Mouse (Mus musculus): Measurements from ENCODE around the gene Nr1h3. TPM values are rescaled to one million over a fixed set of nuclear protein-coding genes. Genes with fewer than 3 reads are reported as not detected.

Gene Nr1h3
- total and polyA plus RNA-seq, 2 experiments from 2014 or later = 1.5 to 1.6 TPM

- Histone ChIP-seq H3K9me3 (ENCODE audit: low read length) (no peaks in the 10 kb centered on the region), H3K4me1 (ENCODE audit: insufficient read depth) (no peaks in the 10 kb centered on the region), H3K27me3 (ENCODE audit: insufficient read depth, low read length) (no peaks in the 10 kb centered on the region), H3K9ac (no peak overlapping the region), H3K4me2 (ENCODE audit: low read depth) (no peak overlapping the region), H3K27ac (ENCODE audit: low read depth, low read length) (no peak overlapping the region), H3K4me3 (ENCODE audit: low read depth, low read length) (no peak overlapping the region), H3K36me3 (ENCODE audit: insufficient read depth) (peaks cover 86% of the 10 kb centered on the region)
- TF ChIP-seq CTCF (IDR thresholded peaks at IDR 0.05; ENCODE audit: low read depth) = no peak
- 92% methylated on average over 6 of the region's 6 CpGs for WGBS
- DNase-seq (no peak), ATAC-seq (no peak)
Observed at GRCm38 (mm10) chr2:91160591-91160990, 42.0 kb downstream of the Nr1h3 start.

DNA sequence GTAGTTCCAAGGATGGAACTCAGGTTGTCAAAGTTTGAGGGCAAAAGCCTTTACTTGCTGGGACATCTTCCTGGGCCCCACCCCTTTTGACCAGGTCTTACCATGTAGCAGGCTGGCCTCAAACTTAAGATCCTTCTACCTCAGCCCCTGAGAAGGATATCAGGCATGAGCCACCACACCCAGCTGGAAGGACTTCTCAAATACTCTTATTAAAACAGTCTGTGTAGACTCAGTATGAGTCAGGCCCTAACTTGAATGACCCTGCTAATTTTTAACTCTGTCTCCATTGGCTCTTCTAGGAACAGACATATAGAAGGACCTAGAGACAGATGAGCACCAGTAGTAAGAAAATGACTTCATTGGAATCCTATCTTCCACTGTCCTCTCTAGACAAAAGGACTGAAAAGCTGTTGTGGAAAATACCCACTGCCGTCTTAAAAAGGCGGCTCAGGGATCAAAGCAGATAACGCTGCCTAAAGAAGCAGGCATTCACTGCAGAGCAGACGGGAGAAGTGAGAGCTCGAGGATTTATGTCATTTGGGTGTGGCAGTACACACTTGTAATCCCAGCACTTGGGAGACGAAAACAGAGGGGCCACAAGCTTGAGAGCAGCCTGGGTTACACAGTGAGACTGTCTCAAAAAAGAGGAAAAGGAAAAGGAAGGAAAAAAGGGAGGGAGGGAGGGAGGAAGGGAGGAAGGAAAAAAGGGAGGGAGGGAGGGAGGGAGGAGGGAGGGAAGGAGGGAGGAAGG, 45.5 kb downstream of the Nr1h3 start:
- H3K9ac ChIP-seq = no peak overlapping the region
- 31% methylated on average over 6 of the region's 6 CpGs for WGBS
- no peak overlapping the region for H3K4me2 ChIP-seq (ENCODE audit: low read depth)
- ATAC-seq (no peak), DNase-seq (no peak)
- H3K4me1 ChIP-seq (ENCODE audit: insufficient read depth) = no peaks in the 10 kb centered on the region
- H3K4me3 ChIP-seq (ENCODE audit: low read depth, low read length) = no peak overlapping the region
- H3K9me3 ChIP-seq (ENCODE audit: low read length) = no peaks in the 10 kb centered on the region
- H3K27me3 ChIP-seq (ENCODE audit: insufficient read depth, low read length) = no peaks in the 10 kb centered on the region
- TF ChIP-seq CTCF (IDR thresholded peaks at IDR 0.05; ENCODE audit: low read depth) = no peak
- no peak overlapping the region for H3K27ac ChIP-seq (ENCODE audit: low read depth, low read length)
- peaks cover 87% of the 10 kb centered on the region for H3K36me3 ChIP-seq (ENCODE audit: insufficient read depth)

DNA sequence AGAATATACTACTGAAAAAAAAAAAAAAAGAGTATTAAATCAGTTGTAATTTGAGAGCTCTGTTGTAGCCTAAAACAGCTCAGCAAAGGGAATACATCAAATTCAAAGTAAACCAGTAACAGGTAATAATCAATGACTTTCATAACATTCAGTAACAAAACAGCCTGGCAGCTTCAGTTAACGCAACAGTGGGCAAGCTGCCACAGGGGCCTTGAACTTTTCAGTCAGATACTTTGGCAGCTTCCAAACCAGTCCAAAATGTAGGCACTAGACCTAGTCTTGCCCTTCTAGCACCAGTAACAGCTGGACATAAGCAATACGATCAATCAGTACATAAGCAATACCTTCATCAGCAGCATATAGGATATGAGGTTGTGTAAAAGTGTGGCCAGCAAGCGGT, 48.5 kb downstream of the Nr1h3 start:
- H3K27ac ChIP-seq (ENCODE audit: low read depth, low read length) = no peak overlapping the region
- peaks cover 83% of the 10 kb centered on the region for H3K36me3 ChIP-seq (ENCODE audit: insufficient read depth)
- 95% methylated on average over 3 of the region's 3 CpGs for WGBS

DNA sequence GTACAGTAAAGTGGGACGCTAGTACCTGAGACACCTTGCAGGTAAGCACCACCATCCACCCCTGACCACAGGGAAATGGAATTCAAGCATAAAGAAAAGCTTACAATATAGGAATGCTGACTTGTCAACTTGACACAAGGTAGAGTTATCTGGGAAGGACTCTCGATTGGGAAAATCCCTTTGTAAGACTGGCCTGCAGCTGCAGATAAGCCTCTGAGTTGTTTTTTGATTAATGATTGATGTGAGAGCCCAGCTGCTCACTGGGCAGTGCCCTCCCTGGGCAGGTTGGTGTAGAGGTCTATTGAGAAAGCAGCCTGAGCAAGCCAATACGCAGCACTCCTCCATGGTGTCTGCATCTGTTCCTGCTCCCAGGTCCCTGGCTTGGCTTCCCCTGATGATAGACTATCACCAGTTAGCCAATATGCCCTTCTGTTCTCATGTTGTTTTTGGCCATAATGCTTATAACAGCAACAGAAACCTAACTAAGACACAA, 49.7 kb downstream of the Nr1h3 start:
- Histone ChIP-seq H3K4me2 (ENCODE audit: low read depth) (no peak overlapping the region), H3K9ac (no peak overlapping the region), H3K27me3 (ENCODE audit: insufficient read depth, low read length) (no peaks in the 10 kb centered on the region), H3K4me1 (ENCODE audit: insufficient read depth) (no peaks in the 10 kb centered on the region), H3K36me3 (ENCODE audit: insufficient read depth) (peaks cover 77% of the 10 kb centered on the region), H3K27ac (ENCODE audit: low read depth, low read length) (no peak overlapping the region), H3K4me3 (ENCODE audit: low read depth, low read length) (no peak overlapping the region), H3K9me3 (ENCODE audit: low read length) (no peaks in the 10 kb centered on the region)
- no peak for TF ChIP-seq CTCF (IDR thresholded peaks at IDR 0.05; ENCODE audit: low read depth)
- DNase-seq (no peak), ATAC-seq (no peak)
- 93% methylated on average over 3 of the region's 3 CpGs for WGBS

More for the DNA sequence above, 48.5 kb downstream of the Nr1h3 start:
- no peak for ATAC-seq
- no peak for TF ChIP-seq CTCF (IDR thresholded peaks at IDR 0.05; ENCODE audit: low read depth)
- H3K27me3 ChIP-seq (ENCODE audit: insufficient read depth, low read length) = no peaks in the 10 kb centered on the region
- no peak overlapping the region for H3K9ac ChIP-seq
- no peaks in the 10 kb centered on the region for H3K4me1 ChIP-seq (ENCODE audit: insufficient read depth)
- no peaks in the 10 kb centered on the region for H3K9me3 ChIP-seq (ENCODE audit: low read length)
- H3K4me2 ChIP-seq (ENCODE audit: low read depth) = no peak overlapping the region
- no peak overlapping the region for H3K4me3 ChIP-seq (ENCODE audit: low read depth, low read length)
- no peak for DNase-seq

- Histone ChIP-seq H3K27ac (ENCODE audit: low read depth, low read length) (no peak overlapping the region), H3K36me3 (ENCODE audit: insufficient read depth) (peaks cover 73% of the 10 kb centered on the region), H3K4me1 (ENCODE audit: insufficient read depth) (no peaks in the 10 kb centered on the region), H3K9me3 (ENCODE audit: low read length) (no peaks in the 10 kb centered on the region), H3K9ac (no peak overlapping the region), H3K4me2 (ENCODE audit: low read depth) (no peak overlapping the region), H3K4me3 (ENCODE audit: low read depth, low read length) (no peak overlapping the region), H3K27me3 (ENCODE audit: insufficient read depth, low read length) (no peaks in the 10 kb centered on the region)
- WGBS = 86% methylated on average over 1 of the region's 1 CpGs
- no peak for DNase-seq
- ATAC-seq = no peak
- no peak for TF ChIP-seq CTCF (IDR thresholded peaks at IDR 0.05; ENCODE audit: low read depth)
Observed at GRCm38 (mm10) chr2:91151331-91151730, 51.3 kb downstream of the Nr1h3 start.

GRCm38 (mm10) chr2:91148101-91148500, 54.5 kb downstream of the Nr1h3 start:
- H3K9me3 ChIP-seq (ENCODE audit: low read length) = no peaks in the 10 kb centered on the region
- no peaks in the 10 kb centered on the region for H3K4me1 ChIP-seq (ENCODE audit: insufficient read depth)
- H3K4me3 ChIP-seq (ENCODE audit: low read depth, low read length) = no peak overlapping the region
- no peaks in the 10 kb centered on the region for H3K27me3 ChIP-seq (ENCODE audit: insufficient read depth, low read length)
- H3K9ac ChIP-seq = no peak overlapping the region
- ATAC-seq = no peak
- H3K4me2 ChIP-seq (ENCODE audit: low read depth) = no peak overlapping the region
- H3K27ac ChIP-seq (ENCODE audit: low read depth, low read length) = no peak overlapping the region
- DNase-seq = no peak
- no peak for TF ChIP-seq CTCF (IDR thresholded peaks at IDR 0.05; ENCODE audit: low read depth)
- H3K36me3 ChIP-seq (ENCODE audit: insufficient read depth) = peaks cover 64% of the 10 kb centered on the region

DNA sequence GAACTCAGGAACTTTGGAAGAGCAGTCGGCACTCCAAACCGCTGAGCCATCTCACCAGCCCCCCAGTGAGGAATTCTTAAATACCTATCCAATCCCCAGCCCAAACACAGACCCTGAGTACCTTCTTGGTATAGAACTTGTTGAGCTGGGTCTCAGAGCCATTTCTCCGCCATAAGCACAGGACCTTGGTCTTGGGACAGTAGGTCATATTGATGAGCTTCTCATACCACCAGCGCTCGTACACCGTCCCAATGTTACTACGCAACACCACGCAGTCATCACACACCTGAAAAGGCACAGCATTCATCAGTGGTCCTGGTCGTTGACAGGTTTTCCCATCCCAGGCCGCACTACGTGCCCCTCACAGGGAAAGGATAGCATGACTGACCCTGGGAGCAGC, 59.2 kb downstream of the Nr1h3 start:
- no peak for TF ChIP-seq CTCF (IDR thresholded peaks at IDR 0.05; ENCODE audit: low read depth)
- Histone ChIP-seq H3K4me3 (ENCODE audit: low read depth, low read length) (no peak overlapping the region), H3K27me3 (ENCODE audit: insufficient read depth, low read length) (no peaks in the 10 kb centered on the region), H3K27ac (ENCODE audit: low read depth, low read length) (no peak overlapping the region), H3K4me2 (ENCODE audit: low read depth) (no peak overlapping the region), H3K4me1 (ENCODE audit: insufficient read depth) (no peaks in the 10 kb centered on the region), H3K36me3 (ENCODE audit: insufficient read depth) (peaks cover 74% of the 10 kb centered on the region), H3K9me3 (ENCODE audit: low read length) (no peaks in the 10 kb centered on the region), H3K9ac (no peak overlapping the region)
- WGBS = 95% methylated on average over 11 of the region's 11 CpGs
- no peak for ATAC-seq
- DNase-seq = no peak

Measured in forebrain, postnatal 0 days (tissue).